Mouse (Mus musculus) bone marrow, adult 2 months (tissue): ENCODE measurements at regions not wholly inside any gene's neighbourhood (a gene's known extent, or its start where the extent isn't known, plus 50 kb on each side); places are given as distances from the start of the nearest gene placed in this dataset.

Experiments used
- CTCF ChIP-seq: fragments of 200-500 bp; IDR thresholded peaks from 2 replicates; pipeline ENCODE4 v1.5.1; 2011; ENCODE audit warnings: low read length, control low read depth; ENCODE audit not compliant: control insufficient read depth, insufficient read depth
- POLR2A ChIP-seq: fragments of 200-500 bp; IDR thresholded peaks from 2 replicates; pipeline ENCODE4 v1.6.1; 2011; ENCODE audit warnings: low read depth, mild to moderate bottlenecking, control low read depth, low read length, borderline replicate concordance; ENCODE audit not compliant: control insufficient read depth

DNA sequence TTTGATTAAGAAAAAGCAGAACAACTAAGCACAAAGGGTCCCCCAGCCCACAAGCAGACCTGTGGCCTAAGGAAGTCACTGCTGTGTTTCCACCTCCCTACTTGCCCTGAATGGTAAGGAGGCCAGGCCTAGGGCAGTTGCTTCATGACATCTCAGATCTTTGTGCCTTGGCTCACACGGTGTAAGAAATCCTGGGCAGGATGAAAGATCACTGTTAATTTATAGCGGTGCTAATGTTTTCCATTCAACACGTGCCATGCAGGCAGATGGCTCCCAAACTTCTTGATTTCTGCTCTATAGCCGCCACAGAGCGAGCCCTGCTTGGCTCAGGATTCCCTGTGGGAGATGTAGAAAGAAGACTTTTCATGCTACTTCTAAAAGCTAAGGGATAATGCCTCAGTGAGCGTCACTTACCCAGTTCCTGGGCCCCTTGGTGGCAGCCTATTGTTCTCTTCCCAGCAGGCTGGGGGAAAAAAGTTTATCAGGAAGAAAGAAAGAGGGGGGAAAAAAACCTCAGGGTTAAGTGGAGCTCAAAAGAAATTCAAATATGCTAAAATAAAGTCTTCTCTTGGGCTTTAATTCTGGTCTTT, 327.4 kb downstream of the Adgrl2 start:
- TF ChIP-seq CTCF, result no peak
- no peak for TF ChIP-seq POLR2A
